Mouse (Mus musculus) frontal cortex, postnatal 10 days (tissue): ENCODE data around the gene Zfp768.
A peak's percentile ranks its signal among the peaks of the same experiment; 100 is the strongest.
"Not testable (repeated sequence)": the region's sequence is repeated elsewhere in the genome, so short reads cannot be mapped to it uniquely, and the experiment has no call there.

Experiments
- DNase-seq, 2 experiments: peaks; one replicate each; pipeline ENCODE4 v3.0.0; 2022; ENCODE audit warnings: low spot score in 2 of 2, mixed read lengths in 1 of 2

The Zfp768 gene

GRCm38 (mm10) chr7:127357871-127358270 lies 12.5 kb upstream of the Zfp768 start:
- DNase-seq = no peak

DNA sequence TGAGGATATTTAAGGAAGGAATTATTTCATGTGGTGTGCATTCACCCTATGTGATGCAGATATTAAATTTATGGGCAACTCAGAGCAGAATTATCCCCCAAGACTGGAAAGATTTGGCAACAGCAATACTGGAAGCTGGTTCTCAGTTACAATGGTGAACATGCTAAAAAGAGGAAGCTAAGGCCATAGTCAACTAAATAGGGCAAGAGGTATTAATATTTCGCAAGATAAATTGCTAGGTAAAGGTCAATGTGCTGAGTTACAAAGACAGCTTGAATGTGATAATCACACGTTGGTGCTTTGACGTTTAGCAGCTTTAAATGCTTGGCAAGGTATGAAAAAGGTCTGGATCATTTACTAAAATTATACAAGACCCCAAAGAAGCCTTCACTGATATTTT lies 10.4 kb upstream of the Zfp768 start:
- no peak for DNase-seq

GRCm38 (mm10) chr7:127351230-127352004 lies 6.0 kb upstream of the Zfp768 start:
- no peak for DNase-seq

DNA sequence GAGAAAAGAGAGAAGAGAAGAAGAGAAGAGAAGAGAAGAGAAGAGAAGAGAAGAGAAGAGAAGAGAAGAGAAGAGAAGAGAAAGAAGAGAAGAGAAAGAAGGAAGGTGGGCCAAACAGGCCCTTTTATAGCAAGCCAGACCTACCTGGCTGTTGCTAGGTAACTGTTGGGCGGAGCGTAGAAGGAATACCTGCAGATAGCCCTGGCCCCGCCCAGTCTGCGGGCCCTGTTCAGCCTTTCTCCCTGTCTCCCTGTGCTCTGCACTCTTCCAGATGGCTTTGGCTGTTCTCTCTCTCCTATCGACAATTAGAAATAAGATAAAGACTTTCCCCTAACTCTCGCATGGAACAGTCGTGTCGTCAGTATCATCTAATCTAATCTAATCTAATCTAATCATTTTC lies 1.3 kb upstream of the Zfp768 start:
- DNase-seq = no peak

- DNase-seq = peak in 1 of 2 experiments; percentile 49
These were observed 297 bp downstream of the Zfp768 start for GRCm38 (mm10) chr7:127345092-127345491.

DNA sequence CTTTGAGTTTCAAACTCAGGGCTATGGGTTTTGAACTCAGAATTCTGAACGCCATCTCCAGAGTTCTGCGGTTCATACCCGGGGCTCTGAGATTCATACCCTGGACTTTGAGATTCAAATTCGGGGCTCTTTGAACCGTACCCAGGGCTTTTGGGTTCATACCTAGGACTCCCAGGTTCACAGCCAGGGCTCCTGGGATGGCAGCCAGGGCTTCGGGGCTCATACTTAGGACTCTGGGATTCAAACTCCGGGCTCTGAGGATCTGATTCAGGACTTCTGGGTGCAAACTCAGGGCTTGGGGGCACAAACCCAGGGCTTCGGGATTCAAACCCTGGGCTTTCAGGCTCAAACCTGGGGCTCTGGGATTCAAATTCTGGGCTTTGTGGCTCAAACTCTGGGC lies 1.0 kb downstream of the Zfp768 start:
- no peak for DNase-seq

GRCm38 (mm10) chr7:127343351-127344019 lies 1.9 kb downstream of the Zfp768 start:
- no peak for DNase-seq

GRCm38 (mm10) chr7:127342888-127343287 lies 2.5 kb downstream of the Zfp768 start:
- no peak for DNase-seq

DNA sequence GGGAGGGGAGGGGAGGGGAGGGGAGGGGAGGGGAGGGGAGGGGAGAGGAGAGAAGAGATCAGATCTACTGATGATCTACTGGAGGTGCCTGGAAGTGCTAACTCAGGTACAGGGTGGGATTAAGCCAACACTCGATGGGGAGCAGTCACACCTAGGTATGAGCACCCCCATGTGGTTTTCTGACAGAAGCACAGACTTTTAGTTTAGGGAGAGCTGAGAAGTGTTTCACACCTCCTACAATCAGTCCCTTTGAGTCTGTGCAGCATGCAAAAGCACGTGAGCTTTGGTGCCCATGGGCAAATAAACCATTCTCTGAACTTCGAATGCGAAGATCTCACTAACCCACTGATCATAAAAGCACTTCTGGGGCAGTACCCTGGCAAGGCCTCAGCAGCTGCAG lies 3.1 kb downstream of the Zfp768 start:
- no peak for DNase-seq

DNA sequence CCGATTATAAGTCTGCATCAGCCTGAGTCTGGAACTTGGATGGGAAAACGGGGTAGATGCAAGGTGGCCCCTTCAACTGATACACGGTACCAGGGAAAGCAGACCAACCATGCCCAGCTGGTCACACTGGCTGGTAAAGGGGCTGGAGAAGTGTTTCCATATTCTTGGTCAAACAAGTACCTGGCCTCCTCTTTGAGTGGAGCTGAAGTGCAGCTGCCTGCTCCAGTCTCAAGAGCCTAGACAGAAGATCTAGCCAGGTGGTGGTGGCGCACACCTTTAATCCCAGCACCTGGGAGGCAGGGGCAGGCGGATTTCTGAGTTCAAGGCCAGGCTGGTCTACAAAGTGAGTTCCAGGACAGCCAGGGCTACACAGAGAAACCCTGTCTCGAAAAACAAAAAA lies 3.5 kb downstream of the Zfp768 start:
- DNase-seq = not testable (repeated sequence)

GRCm38 (mm10) chr7:127341356-127341755 lies 4.0 kb downstream of the Zfp768 start:
- no peak for DNase-seq

GRCm38 (mm10) chr7:127337636-127338035 lies 7.8 kb downstream of the Zfp768 start:
- DNase-seq = no peak

- DNase-seq = no peak
These were observed 9.8 kb downstream of the Zfp768 start for GRCm38 (mm10) chr7:127335604-127336003.

DNA sequence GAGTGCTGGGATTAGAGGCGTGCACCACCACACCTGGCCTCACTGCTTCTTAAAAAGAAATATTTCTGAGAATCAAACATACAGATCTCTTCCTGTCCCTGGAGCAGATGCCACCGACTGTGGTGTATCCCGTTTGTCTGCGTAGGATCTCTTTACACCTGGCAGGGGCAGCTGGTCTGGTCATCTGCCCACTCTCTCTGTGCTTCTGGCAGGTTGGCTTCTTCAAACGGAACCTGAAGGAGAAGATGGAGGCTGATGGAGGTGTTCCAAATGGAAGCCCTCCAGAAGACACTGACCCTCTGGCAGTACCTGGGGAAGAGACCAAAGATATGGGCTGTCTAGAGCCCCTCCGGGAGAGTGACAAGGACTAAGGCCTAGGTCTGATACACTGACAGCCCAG lies 12.1 kb downstream of the Zfp768 start:
- DNase-seq = no peak

- peak; percentile 45 to 56 for DNase-seq
These were observed 18.7 kb downstream of the Zfp768 start for GRCm38 (mm10) chr7:127326685-127327084.

DNA sequence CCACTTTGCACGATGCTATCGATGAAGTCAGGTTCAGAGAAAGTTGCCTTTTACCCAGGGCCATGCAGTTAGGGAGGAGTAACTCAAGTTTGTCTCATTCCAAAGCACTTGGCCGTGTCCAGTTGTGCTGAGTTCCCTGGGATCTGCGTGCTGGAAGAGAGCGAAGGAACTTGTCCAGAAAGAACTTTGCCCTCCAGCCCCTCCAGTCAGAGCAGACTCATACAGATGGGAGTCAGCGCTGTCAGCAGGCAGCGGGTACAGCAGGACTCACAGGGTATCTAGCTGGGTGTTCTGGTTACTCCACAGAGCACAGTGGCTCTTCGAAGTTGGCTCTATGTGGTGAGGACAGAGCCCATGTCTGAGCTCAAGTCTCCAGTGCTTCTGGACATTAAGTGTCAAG lies 19.8 kb downstream of the Zfp768 start:
- DNase-seq = no peak

GRCm38 (mm10) chr7:127324944-127325343 lies 20.4 kb downstream of the Zfp768 start:
- DNase-seq = no peak

- DNase-seq = no peak
These were observed 23.3 kb downstream of the Zfp768 start for GRCm38 (mm10) chr7:127322085-127322484.

DNA sequence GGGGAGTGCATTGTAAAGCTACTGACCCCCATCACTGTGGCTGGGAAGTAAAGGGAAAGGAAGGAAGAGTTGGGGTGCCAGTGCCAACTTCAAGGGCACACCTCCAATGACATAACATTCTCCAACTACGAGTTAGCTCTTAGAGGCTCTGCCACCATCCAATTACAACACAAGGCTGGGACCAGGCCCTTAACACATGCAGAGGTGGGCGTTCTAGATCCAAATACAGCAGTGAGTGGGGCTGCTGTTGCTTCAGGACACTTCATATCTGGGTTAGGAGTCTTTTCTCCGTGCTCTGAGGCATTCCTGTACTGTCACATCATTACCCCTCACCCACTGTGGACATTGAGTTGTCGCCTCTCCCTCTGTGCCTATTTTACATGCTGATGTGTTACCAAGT lies 24.3 kb downstream of the Zfp768 start:
- DNase-seq = no peak

GRCm38 (mm10) chr7:127313912-127314311 lies 31.5 kb downstream of the Zfp768 start:
- no peak for DNase-seq

- no peak for DNase-seq
These were observed 35.4 kb downstream of the Zfp768 start for GRCm38 (mm10) chr7:127309951-127310350.

DNA sequence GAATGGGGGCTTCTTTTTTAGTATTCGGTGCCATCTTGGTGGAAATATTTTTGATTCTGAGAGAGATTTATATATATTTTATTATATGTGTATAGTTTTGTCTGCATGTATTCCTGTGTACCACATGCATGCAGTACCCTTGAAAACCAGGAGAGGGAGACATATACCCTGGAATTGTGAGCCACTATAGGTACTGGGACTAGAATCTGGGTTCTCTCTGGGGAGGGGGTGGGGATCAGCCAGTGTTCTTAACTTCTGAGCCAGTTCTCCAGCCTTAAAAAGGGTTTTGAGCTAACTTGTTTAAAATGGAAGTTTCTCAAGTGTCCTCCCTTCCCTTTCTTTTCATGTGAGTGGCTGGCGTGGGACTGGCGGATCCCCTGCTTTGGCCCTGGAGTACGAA lies 36.5 kb downstream of the Zfp768 start:
- peak; percentile 19 to 45 for DNase-seq

GRCm38 (mm10) chr7:127308431-127308830 lies 37.0 kb downstream of the Zfp768 start:
- no peak for DNase-seq
